In the genomic region with DNA sequence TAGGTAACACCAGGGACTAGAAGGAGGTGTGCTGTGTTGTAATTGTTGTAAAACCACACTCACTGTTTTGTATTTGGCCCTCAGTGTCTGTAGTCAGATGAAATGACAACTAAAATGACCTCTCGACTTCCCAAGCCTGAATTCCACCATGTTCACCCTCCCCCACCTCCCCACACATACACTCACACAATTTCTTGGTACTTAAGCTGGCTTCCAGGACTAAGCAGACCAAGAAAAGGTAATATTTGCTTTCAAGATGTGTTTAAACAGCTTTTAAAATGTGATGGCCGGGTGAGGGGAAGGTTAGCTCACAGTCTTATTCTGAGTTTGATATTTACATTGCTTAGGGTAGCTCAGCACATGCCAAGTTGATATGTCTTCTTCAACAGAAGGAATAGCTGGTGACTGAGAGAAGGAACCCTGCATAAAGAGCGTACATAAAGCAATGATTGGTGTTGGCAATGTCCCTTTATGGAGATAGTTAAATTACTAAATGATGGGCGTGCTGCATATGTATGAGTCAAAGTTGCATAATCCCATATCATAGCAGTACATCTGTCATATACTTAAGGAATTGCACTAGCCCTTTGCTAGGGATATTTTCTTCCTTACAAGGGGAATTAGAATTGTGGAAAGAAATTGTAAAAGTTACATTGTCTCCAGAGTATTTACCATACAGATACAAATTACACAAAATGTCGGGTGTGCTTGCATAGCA, we compare ENCODE assay signal across 19 mouse cellular contexts.
DNase-seq lines count a peak whose midpoint lies in the region; ATAC-seq and TF ChIP-seq lines count a peak whose summit lies in the region.
"Had no signal": no experiment of that assay in that cellular context is flagged by ENCODE, and none has a peak within 500 bp of the region (broad histone marks: within the 10 kb centered on the region; RNA-seq: fewer than 3 reads in every experiment).

No protein-coding gene starts in this region.

- no peak for TF ChIP-seq EP300 in stomach, postnatal 0 days (optimal IDR thresholded peaks at IDR 0.05)

- ATAC-seq in intestine, embryonic 16.5 days = peak; percentile 55
- ATAC-seq in intestine, embryonic 15.5 days = no peak
- 0 out of 2 replicates have a peak, but pooled peaks have one; percentile 22 for ATAC-seq in stomach, embryonic 15.5 days (ENCODE audit: insufficient read depth, low FRiP score, low read depth)
- no peak for ATAC-seq in stomach, postnatal 0 days (ENCODE audit: low FRiP score, low TSS enrichment)
- ATAC-seq in intestine, postnatal 0 days = 0 out of 2 replicates have a peak, but pooled peaks have one; percentile 33
- ATAC-seq: forebrain, postnatal 0 days; hindbrain, embryonic 16.5 days; inflammation-experienced regulatory T-cells, adult 6 months had no signal

- H3K36me3 ChIP-seq in intestine, embryonic 16.5 days (ENCODE audit: control insufficient read depth, insufficient read depth, low read length) = peaks cover 9% of the 10 kb centered on the region
- no peaks in the 10 kb centered on the region for H3K36me3 ChIP-seq in intestine, embryonic 15.5 days
- H3K36me3 ChIP-seq in stomach, embryonic 15.5 days = no peaks in the 10 kb centered on the region
- no peaks in the 10 kb centered on the region for H3K36me3 ChIP-seq in stomach, postnatal 0 days (ENCODE audit: control insufficient read depth, insufficient read depth, low read length)
- H3K36me3 ChIP-seq in intestine, postnatal 0 days (ENCODE audit: control insufficient read depth, insufficient read depth) = peaks cover 20% of the 10 kb centered on the region
- H3K36me3 ChIP-seq: hindbrain, embryonic 12.5 days had no signal

- H3K4me1 ChIP-seq in intestine, embryonic 16.5 days (ENCODE audit: control insufficient read depth, insufficient read depth, low read length) = no peaks in the 10 kb centered on the region
- 0 out of 2 replicates have a peak, but pooled peaks cover 2% of the 10 kb centered on the region for H3K4me1 ChIP-seq in intestine, embryonic 15.5 days (replicated peaks)
- H3K4me1 ChIP-seq in stomach, embryonic 15.5 days = no peaks in the 10 kb centered on the region
- H3K4me1 ChIP-seq in stomach, postnatal 0 days (replicated peaks; ENCODE audit: control insufficient read depth, insufficient read depth) = no peaks in the 10 kb centered on the region
- H3K4me1 ChIP-seq in intestine, postnatal 0 days (replicated peaks; ENCODE audit: control insufficient read depth, insufficient read depth, low read length) = no peaks in the 10 kb centered on the region

- no peak overlapping the region for H3K4me3 ChIP-seq in intestine, embryonic 16.5 days (ENCODE audit: low read length)
- no peak overlapping the region for H3K4me3 ChIP-seq in intestine, embryonic 15.5 days (replicated peaks)
- H3K4me3 ChIP-seq in stomach, embryonic 15.5 days (replicated peaks) = no peak overlapping the region
- no peak overlapping the region for H3K4me3 ChIP-seq in stomach, postnatal 0 days (ENCODE audit: low read depth, low read length)
- H3K4me3 ChIP-seq in intestine, postnatal 0 days (ENCODE audit: low read depth, low read length) = no peak overlapping the region
- H3K4me3 ChIP-seq: embryonic facial prominence, embryonic 13.5 days; heart, embryonic 13.5 days; hindbrain, embryonic 12.5 days had no signal

- no peak overlapping the region for H3K4me2 ChIP-seq in intestine, embryonic 16.5 days (ENCODE audit: low read depth, low read length)
- no peak overlapping the region for H3K4me2 ChIP-seq in intestine, embryonic 15.5 days (replicated peaks)
- H3K4me2 ChIP-seq in stomach, embryonic 15.5 days = no peak overlapping the region
- no peak overlapping the region for H3K4me2 ChIP-seq in stomach, postnatal 0 days (replicated peaks; ENCODE audit: low read depth)
- H3K4me2 ChIP-seq in intestine, postnatal 0 days (replicated peaks; ENCODE audit: low read depth) = no peak overlapping the region
- H3K4me2 ChIP-seq: embryonic facial prominence, embryonic 13.5 days; heart, embryonic 13.5 days; hindbrain, embryonic 12.5 days had no signal

- no peak overlapping the region for H3K9ac ChIP-seq in intestine, embryonic 16.5 days (ENCODE audit: low read depth, low read length)
- H3K9ac ChIP-seq in intestine, embryonic 15.5 days = no peak overlapping the region
- no peak overlapping the region for H3K9ac ChIP-seq in stomach, embryonic 15.5 days
- no peak overlapping the region for H3K9ac ChIP-seq in stomach, postnatal 0 days (ENCODE audit: low read length)
- no peak overlapping the region for H3K9ac ChIP-seq in intestine, postnatal 0 days (ENCODE audit: low read depth, low read length)
- H3K9ac ChIP-seq: embryonic facial prominence, embryonic 13.5 days; forebrain, postnatal 0 days; heart, embryonic 13.5 days; hindbrain, embryonic 12.5 days had no signal

- no peaks in the 10 kb centered on the region for H3K27me3 ChIP-seq in intestine, embryonic 16.5 days (replicated peaks; ENCODE audit: control insufficient read depth, insufficient read depth, low read length)
- no peaks in the 10 kb centered on the region for H3K27me3 ChIP-seq in intestine, embryonic 15.5 days (replicated peaks)
- no peaks in the 10 kb centered on the region for H3K27me3 ChIP-seq in stomach, embryonic 15.5 days (replicated peaks)
- H3K27me3 ChIP-seq in stomach, postnatal 0 days (ENCODE audit: control insufficient read depth, insufficient read depth, low read length) = no peaks in the 10 kb centered on the region
- H3K27me3 ChIP-seq in intestine, postnatal 0 days (replicated peaks; ENCODE audit: control insufficient read depth, insufficient read depth, low read length) = no peaks in the 10 kb centered on the region
- H3K27me3 ChIP-seq: embryonic facial prominence, embryonic 13.5 days; heart, embryonic 13.5 days; hindbrain, embryonic 12.5 days had no signal

- 69% methylated on average over 5 of the region's 5 CpGs for WGBS in intestine, embryonic 16.5 days
- WGBS in intestine, embryonic 15.5 days = 77% methylated on average over 5 of the region's 5 CpGs
- 71% methylated on average over 5 of the region's 5 CpGs for WGBS in stomach, embryonic 15.5 days
- WGBS in stomach, postnatal 0 days = 60% methylated on average over 5 of the region's 5 CpGs
- 60% methylated on average over 5 of the region's 5 CpGs for WGBS in intestine, postnatal 0 days

- no peak for DNase-seq in stomach, postnatal 0 days (ENCODE audit: low spot score)
- DNase-seq in T-cell, adult 2 months (ENCODE audit: low spot score) = no peak
- DNase-seq: adrenal gland, postnatal 10 days; cerebellum, adult 11-12 months; cerebellum, adult 9-11 months; cerebellum, postnatal 36 days; forebrain, postnatal 0 days; gastrocnemius, postnatal 36 days; heart, adult 11 months; heart, postnatal 36 days had no signal

- H3K27ac ChIP-seq in intestine, embryonic 16.5 days (ENCODE audit: low read length) = no peak overlapping the region
- no peak overlapping the region for H3K27ac ChIP-seq in intestine, embryonic 15.5 days
- H3K27ac ChIP-seq in stomach, embryonic 15.5 days = no peak overlapping the region
- no peak overlapping the region for H3K27ac ChIP-seq in stomach, postnatal 0 days (replicated peaks)
- H3K27ac ChIP-seq in intestine, postnatal 0 days (ENCODE audit: low read depth, low read length) = no peak overlapping the region
- H3K27ac ChIP-seq: embryonic facial prominence, embryonic 13.5 days; heart, embryonic 13.5 days; hindbrain, embryonic 12.5 days had no signal

- no peaks in the 10 kb centered on the region for H3K9me3 ChIP-seq in intestine, embryonic 16.5 days (ENCODE audit: control insufficient read depth, low read length)
- H3K9me3 ChIP-seq in intestine, embryonic 15.5 days = no peaks in the 10 kb centered on the region
- H3K9me3 ChIP-seq in stomach, embryonic 15.5 days = no peaks in the 10 kb centered on the region
- H3K9me3 ChIP-seq in stomach, postnatal 0 days (ENCODE audit: control insufficient read depth, low read length) = no peaks in the 10 kb centered on the region
- H3K9me3 ChIP-seq in intestine, postnatal 0 days (ENCODE audit: control insufficient read depth) = no peaks in the 10 kb centered on the region
- H3K9me3 ChIP-seq: embryonic facial prominence, embryonic 13.5 days; heart, embryonic 13.5 days; hindbrain, embryonic 12.5 days had no signal

- no peak for TF ChIP-seq CTCF in stomach, postnatal 0 days (IDR thresholded peaks at IDR 0.05; ENCODE audit: low read depth)
- no peak for TF ChIP-seq CTCF in intestine, postnatal 0 days (IDR thresholded peaks at IDR 0.05; ENCODE audit: low read depth)

Comparison
In these comparisons a context has a peak if more than half of its experiments do, and no peak if none do; other contexts are left out.
1. ATAC-seq: peak in intestine, embryonic 16.5 days (single experiment), stomach, embryonic 15.5 days (single experiment) and intestine, postnatal 0 days (single experiment); none in intestine, embryonic 15.5 days (single experiment) and stomach, postnatal 0 days (single experiment).